Mouse (Mus musculus): ENCODE results near the gene Cdkl4.

DNA sequence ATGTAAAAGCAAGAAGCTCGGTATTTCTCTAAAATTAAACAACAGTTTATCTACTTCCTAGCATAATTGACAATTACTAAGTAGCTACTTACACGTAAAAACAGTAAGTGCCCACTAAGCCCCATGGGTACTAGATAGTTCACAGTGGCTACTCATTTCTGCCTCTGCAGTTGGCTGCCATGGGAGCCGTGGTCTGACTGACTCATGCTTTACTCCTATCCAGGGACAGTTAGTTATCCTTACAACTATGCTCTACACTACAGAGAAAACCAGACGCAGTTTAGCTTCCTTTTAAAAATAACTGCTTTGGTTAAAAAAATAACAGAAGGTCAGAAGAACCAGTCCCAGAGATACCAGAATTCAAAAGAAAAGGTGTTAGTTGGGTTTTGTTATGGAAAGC lies 44.1 kb upstream of the Cdkl4 start:
- no peak for TF ChIP-seq CTCF (IDR thresholded peaks at IDR 0.05; ENCODE audit: control insufficient read depth, insufficient read depth, low read length)
- no peak for TF ChIP-seq POLR2A (IDR thresholded peaks at IDR 0.05; ENCODE audit: borderline replicate concordance, control insufficient read depth, low read depth, low read length)
